Mouse (Mus musculus): ENCODE results near the gene Skiv2l.

GRCm38 (mm10) chr17:34883332-34883731 is 33.3 kb upstream of the Skiv2l start:
- TF ChIP-seq CTCF (IDR thresholded peaks at IDR 0.05; ENCODE audit: low read depth, low read length) (no peak), POLR2A (IDR thresholded peaks at IDR 0.05; ENCODE audit: extremely low read depth, insufficient read depth, low read length) (no peak)
